Mouse (Mus musculus) gonadal fat pad, adult 2 months (tissue): Measurements from ENCODE around the gene Itpr1. TPM values are rescaled to one million over a fixed set of nuclear protein-coding genes. Genes with fewer than 3 reads are reported as not detected.
A peak's percentile ranks its signal among the peaks of the same experiment; 100 is the strongest.

ENCODE experiments used
- DNase-seq: peaks from one replicate; pipeline ENCODE4 v3.0.0-alpha.2; 2012; ENCODE audit warnings: low read depth
- polyA plus RNA-seq: library from polyadenylated mRNA; depleted of rRNA; stranded (reverse); fragments of >200 nt; gene quantifications from 2 replicates; pipeline ENCODE4 v1.2.3, GENCODE M21; 2012

Gene Itpr1
- polyA plus RNA-seq, 1 experiment: 20.9 TPM

- no peak for DNase-seq
Measured at GRCm38 (mm10) chr6:108436608-108437007, 223.7 kb downstream of the Itpr1 start.

- no peak for DNase-seq
Measured at GRCm38 (mm10) chr6:108441290-108441689, 228.4 kb downstream of the Itpr1 start.

- DNase-seq: no peak
Measured at GRCm38 (mm10) chr6:108442291-108442690, 229.4 kb downstream of the Itpr1 start.

- no peak for DNase-seq
Measured at GRCm38 (mm10) chr6:108444435-108444834, 231.5 kb downstream of the Itpr1 start.

- no peak for DNase-seq
Measured at GRCm38 (mm10) chr6:108445006-108445405, 232.1 kb downstream of the Itpr1 start.

- DNase-seq: no peak
Measured at GRCm38 (mm10) chr6:108446766-108447165, 233.9 kb downstream of the Itpr1 start.

GRCm38 (mm10) chr6:108447179-108447845 is 234.4 kb downstream of the Itpr1 start:
- no peak for DNase-seq

- peak; percentile 88 for DNase-seq
Measured at GRCm38 (mm10) chr6:108448016-108448735, 235.3 kb downstream of the Itpr1 start.

- DNase-seq: no peak
Measured at GRCm38 (mm10) chr6:108448864-108449263, 236.0 kb downstream of the Itpr1 start.

GRCm38 (mm10) chr6:108451536-108451935 is 238.6 kb downstream of the Itpr1 start:
- no peak for DNase-seq

GRCm38 (mm10) chr6:108453618-108454017 is 240.7 kb downstream of the Itpr1 start:
- no peak for DNase-seq

GRCm38 (mm10) chr6:108454061-108454891 is 241.4 kb downstream of the Itpr1 start:
- DNase-seq: no peak

GRCm38 (mm10) chr6:108454979-108455836 is 242.3 kb downstream of the Itpr1 start:
- DNase-seq: no peak

GRCm38 (mm10) chr6:108456231-108457062 is 243.6 kb downstream of the Itpr1 start:
- no peak for DNase-seq

- no peak for DNase-seq
Measured at GRCm38 (mm10) chr6:108457063-108457405, 244.1 kb downstream of the Itpr1 start.

- DNase-seq: no peak
Measured at GRCm38 (mm10) chr6:108457516-108458181, 244.8 kb downstream of the Itpr1 start.

GRCm38 (mm10) chr6:108458182-108458571 is 245.3 kb downstream of the Itpr1 start:
- DNase-seq: no peak

GRCm38 (mm10) chr6:108458826-108459225 is 245.9 kb downstream of the Itpr1 start:
- DNase-seq: no peak

GRCm38 (mm10) chr6:108464308-108464979 is 251.5 kb downstream of the Itpr1 start:
- DNase-seq: no peak

- no peak for DNase-seq
Measured at GRCm38 (mm10) chr6:108465159-108465558, 252.3 kb downstream of the Itpr1 start.
